Mouse (Mus musculus): Measurements from ENCODE around the gene Olfr31.

- TF ChIP-seq CTCF (IDR thresholded peaks at IDR 0.05; ENCODE audit: low read depth, low read length) (no peak), POLR2A (IDR thresholded peaks at IDR 0.05; ENCODE audit: extremely low read depth, insufficient read depth, low read length) (no peak)
These were observed 13.2 kb upstream of the Olfr31 start for GRCm38 (mm10) chr14:14309416-14309815.
